Mouse (Mus musculus) mammary gland, adult 2 months (tissue): ENCODE measurements around the gene Il27ra. TPM values are rescaled to one million over a fixed set of nuclear protein-coding genes. Genes with fewer than 3 reads are reported as not detected.

Experiments used
- polyA plus RNA-seq: library from polyadenylated mRNA; depleted of rRNA; stranded (reverse); fragments of >200 nt; gene quantifications from 2 replicates; pipeline ENCODE4 v1.2.3, GENCODE M21; 2012; ENCODE audit warnings: low replicate concordance; rRNA removed

The Il27ra gene
- 39.9 and 64.5 TPM in 2 replicates for polyA plus RNA-seq

GRCm38 (mm10) chr8:84042066-84042947, at the start of gene Il27ra:
Gene Il27ra (minus strand): TSS chr8:84042589.

GRCm38 (mm10) chr8:84066291-84066930, 24.0 kb upstream of the Il27ra start, which contains the start of gene Rfx1:
Gene Rfx1 (plus strand): TSS chr8:84066834.

GRCm38 (mm10) chr8:84065037-84065436, 22.6 kb upstream of the Il27ra start, which contains the start of gene Gm10643:
Gene Gm10643 (minus strand): TSS chr8:84065137.

GRCm38 (mm10) chr8:84044900-84045299, 2.5 kb upstream of the Il27ra start, which contains the start of gene Rln3:
Gene Rln3 (minus strand): TSS chr8:84045000.

GRCm38 (mm10) chr8:84021096-84021495, 21.3 kb downstream of the Il27ra start, which contains the start of gene Palm3:
Gene Palm3 (plus strand): TSS chr8:84021471.

GRCm38 (mm10) chr8:84011705-84012498, 30.5 kb downstream of the Il27ra start, which contains the start of gene 2210011C24Rik:
Gene 2210011C24Rik (minus strand): TSS chr8:84012171.

GRCm38 (mm10) chr8:84001281-84002000, 40.9 kb downstream of the Il27ra start, which contains the start of gene 1700067K01Rik:
Gene 1700067K01Rik (plus strand): TSS chr8:84001502.

GRCm38 (mm10) chr8:83997511-83998141, 44.8 kb downstream of the Il27ra start, which contains the start of gene Samd1:
Gene Samd1 (plus strand): TSS chr8:83997672.

Other genes starting within 250 kb of the Il27ra start
- gene Adgrl1, start 142.5 kb downstream of the Il27ra start, polyA plus RNA-seq = 40.0 and 49.0 TPM in 2 replicates
- 2.4 and 3.7 TPM in 2 replicates for gene Gm10644, start 87.4 kb downstream of the Il27ra start, polyA plus RNA-seq
- 8.2 and 20.3 TPM in 2 replicates for gene Asf1b, start 87.1 kb downstream of the Il27ra start, polyA plus RNA-seq
- gene Prkaca, start 69.6 kb downstream of the Il27ra start, polyA plus RNA-seq = 102 and 146 TPM in 2 replicates
- gene Samd1, start 44.9 kb downstream of the Il27ra start, polyA plus RNA-seq = 46.9 and 49.2 TPM in 2 replicates
- gene 1700067K01Rik, start 41.1 kb downstream of the Il27ra start, polyA plus RNA-seq = 0.55 TPM in 1 of 2 replicates, not detected in the other
- 0.47 and 0.85 TPM in 2 replicates for gene 2210011C24Rik, start 30.4 kb downstream of the Il27ra start, polyA plus RNA-seq
- 0.29 and 0.61 TPM in 2 replicates for gene Palm3, start 21.1 kb downstream of the Il27ra start, polyA plus RNA-seq
- gene Rln3, start 2.4 kb upstream of the Il27ra start, polyA plus RNA-seq = 0.45 and 4.9 TPM in 2 replicates
- gene Gm10643, start 22.5 kb upstream of the Il27ra start, polyA plus RNA-seq = 0.47 and 1.1 TPM in 2 replicates
- 26.0 and 50.0 TPM in 2 replicates for gene Rfx1, start 24.2 kb upstream of the Il27ra start, polyA plus RNA-seq
- gene Dcaf15, start 62.2 kb upstream of the Il27ra start, polyA plus RNA-seq = 51.1 and 78.9 TPM in 2 replicates
- 3.0 and 7.2 TPM in 2 replicates for gene Podnl1, start 83.4 kb upstream of the Il27ra start, polyA plus RNA-seq
- gene Cc2d1a, start 105.3 kb upstream of the Il27ra start, polyA plus RNA-seq = 23.4 and 36.5 TPM in 2 replicates
- 0.98 and 1.0 TPM in 2 replicates for gene 4930432K21Rik, start 105.4 kb upstream of the Il27ra start, polyA plus RNA-seq
- gene Nanos3, start 142.6 kb upstream of the Il27ra start, polyA plus RNA-seq = 0.19 and 0.23 TPM in 2 replicates
- 16.4 and 26.3 TPM in 2 replicates for gene Zswim4, start 194.5 kb upstream of the Il27ra start, polyA plus RNA-seq
- gene D8Ertd738e, start 207.1 kb upstream of the Il27ra start, polyA plus RNA-seq = 112 and 138 TPM in 2 replicates
- 52.5 and 169 TPM in 2 replicates for gene Mri1, start 214.7 kb upstream of the Il27ra start, polyA plus RNA-seq
- gene Ccdc130, start 227.8 kb upstream of the Il27ra start, polyA plus RNA-seq = 31.4 and 43.9 TPM in 2 replicates